Mouse (Mus musculus) ES-E14 (cell line): Measurements from ENCODE around the gene Bcl2l1. TPM values are rescaled to one million over a fixed set of nuclear protein-coding genes. Genes with fewer than 3 reads are reported as not detected.

Experiments
- DNase-seq: peaks from one replicate; pipeline ENCODE4 v3.0.0-alpha.2; 2013; ENCODE audit warnings: low read depth, low spot score
- H3K27ac ChIP-seq: 2 replicates; pipeline ENCODE4 v1.5.1; 2012; ENCODE audit warnings: low read depth, mild to moderate bottlenecking, low read length, moderate library complexity, mixed read lengths; ENCODE audit not compliant: poor library complexity, insufficient read depth, severe bottlenecking
- H3K36me3 ChIP-seq: 2 replicates; pipeline ENCODE4 v1.6.1; 2012; ENCODE audit warnings: mild to moderate bottlenecking, low read length, moderate library complexity, mixed read lengths; ENCODE audit not compliant: control insufficient read depth, poor library complexity, insufficient read depth, severe bottlenecking
- H3K4me1 ChIP-seq, 2 experiments: fragments of 150-350 bp in 1 of 2; sonication (generic) in 1 of 2; 2 replicates each; pipeline ENCODE4 v1.6.1; 2012; ENCODE audit warnings: low read length in 2 of 2, mild to moderate bottlenecking in 1 of 2, mixed read lengths in 1 of 2; ENCODE audit not compliant: control insufficient read depth in 2 of 2, insufficient read depth in 2 of 2, poor library complexity in 1 of 2
- H3K4me3 ChIP-seq, 2 experiments: fragments of 150-350 bp in 1 of 2; sonication (generic) in 1 of 2; 2 replicates each; pipeline ENCODE4 v1.5.1; 2012; ENCODE audit warnings: low read length in 2 of 2, low read depth in 1 of 2, mild to moderate bottlenecking in 1 of 2, mixed read lengths in 1 of 2; ENCODE audit not compliant: insufficient read depth in 1 of 2, poor library complexity in 1 of 2, severe bottlenecking in 1 of 2
- H3K9ac ChIP-seq: 2 replicates; pipeline ENCODE4 v1.6.1; 2012; ENCODE audit warnings: low read depth, mild to moderate bottlenecking, low read length, mixed read lengths; ENCODE audit not compliant: poor library complexity, insufficient read depth, severe bottlenecking
- H3K9me3 ChIP-seq: fragments of 150-350 bp; sonication (generic); 2 replicates; pipeline ENCODE4 v1.6.1; 2012; ENCODE audit warnings: low read depth, mild to moderate bottlenecking, low read length; ENCODE audit not compliant: control insufficient read depth, insufficient read depth
- CHD2 ChIP-seq: IDR thresholded peaks from 2 replicates; pipeline ENCODE4 v1.6.1; 2014; ENCODE audit warnings: mild to moderate bottlenecking, low read depth, low read length, inconsistent platforms
- HCFC1 ChIP-seq: IDR thresholded peaks from 2 replicates; pipeline ENCODE4 v1.6.1; 2012; ENCODE audit warnings: low read length, inconsistent platforms, borderline replicate concordance; ENCODE audit not compliant: insufficient read depth
- MAFK ChIP-seq: IDR thresholded peaks from 2 replicates; pipeline ENCODE4 v1.6.1; 2014; ENCODE audit warnings: mild to moderate bottlenecking, low read depth, low read length, inconsistent platforms; ENCODE audit not compliant: insufficient read depth
- ZC3H11A ChIP-seq: IDR thresholded peaks from 2 replicates; pipeline ENCODE4 v1.6.1; 2012; ENCODE audit warnings: low read depth, mild to moderate bottlenecking, inconsistent platforms, low read length, borderline replicate concordance
- ZNF384 ChIP-seq: IDR thresholded peaks from 2 replicates; pipeline ENCODE4 v1.6.1; 2012; ENCODE audit warnings: low read depth, low read length, inconsistent platforms
- in situ Hi-C, 2 experiments: fragments of 600-800 bp; cut with MboI; formaldehyde crosslinking; loops; one replicate each; pipeline ENCODE4 v1.15.1; 2025; ENCODE audit warnings: low sequenced_read_pairs in 2 of 2, inconsistent platforms in 1 of 2; ENCODE audit not compliant: unreplicated experiment in 2 of 2
- total RNA-seq: library from RNA; depleted of rRNA; stranded (reverse); fragments of 300-350 nt; gene quantifications from 2 replicates; pipeline ENCODE4 v1.2.3, GENCODE M21; 2012

Bcl2l1 gene
- total RNA-seq, 1 experiment: 34.9 TPM

DNA sequence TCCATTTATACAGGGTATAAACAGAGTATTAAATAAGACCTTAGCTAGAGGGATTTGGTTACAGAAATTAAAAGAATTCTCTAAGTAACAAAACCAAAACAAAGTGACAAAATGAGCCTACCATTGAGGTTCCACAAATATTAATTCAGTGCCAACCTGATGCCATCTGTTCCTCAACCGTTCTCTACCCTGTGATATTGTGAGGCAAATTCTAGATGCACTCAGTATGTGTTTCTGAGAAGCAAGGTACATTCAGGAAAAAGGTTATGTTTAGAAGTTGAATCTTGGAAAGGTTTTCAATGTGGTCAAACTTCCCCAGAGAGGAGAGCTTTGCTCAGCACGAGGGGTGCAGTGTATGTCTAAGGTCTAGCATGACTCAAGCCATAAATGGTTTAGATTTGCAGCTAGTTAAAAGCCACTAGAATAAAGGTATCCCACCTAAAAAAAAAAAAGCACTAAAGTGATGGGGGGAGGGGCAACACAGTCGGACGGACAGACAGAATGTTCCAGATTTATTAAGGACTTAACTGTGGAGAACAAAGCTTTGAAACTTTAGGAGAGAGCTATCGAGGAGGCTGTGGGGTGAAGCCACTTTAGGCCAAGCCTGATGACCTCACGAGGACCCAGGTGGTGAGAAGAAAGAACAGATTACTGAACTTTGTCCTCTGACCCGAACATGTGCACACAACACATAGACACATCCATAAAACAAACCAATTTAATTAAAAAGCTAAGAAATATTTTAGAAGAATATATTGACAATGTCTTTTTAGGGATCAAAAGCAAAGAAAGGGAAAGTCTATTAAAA is 31.4 kb downstream of the Bcl2l1 start:
- in situ Hi-C loops: no loop called here
- no peak for DNase-seq
- H3K36me3 ChIP-seq: no peaks in the 10 kb centered on the region
- H3K9me3 ChIP-seq: no peaks in the 10 kb centered on the region
- no peak overlapping the region for H3K9ac ChIP-seq
- H3K4me1 ChIP-seq: peaks cover 11 to 15% of the 10 kb centered on the region in 2 experiments
- H3K27ac ChIP-seq: no peak overlapping the region
- H3K4me3 ChIP-seq: no peak overlapping the region
- no peak for TF ChIP-seq CHD2
- no peak for TF ChIP-seq ZC3H11A
- TF ChIP-seq MAFK: no peak
- no peak for TF ChIP-seq ZNF384
- TF ChIP-seq HCFC1: no peak

DNA sequence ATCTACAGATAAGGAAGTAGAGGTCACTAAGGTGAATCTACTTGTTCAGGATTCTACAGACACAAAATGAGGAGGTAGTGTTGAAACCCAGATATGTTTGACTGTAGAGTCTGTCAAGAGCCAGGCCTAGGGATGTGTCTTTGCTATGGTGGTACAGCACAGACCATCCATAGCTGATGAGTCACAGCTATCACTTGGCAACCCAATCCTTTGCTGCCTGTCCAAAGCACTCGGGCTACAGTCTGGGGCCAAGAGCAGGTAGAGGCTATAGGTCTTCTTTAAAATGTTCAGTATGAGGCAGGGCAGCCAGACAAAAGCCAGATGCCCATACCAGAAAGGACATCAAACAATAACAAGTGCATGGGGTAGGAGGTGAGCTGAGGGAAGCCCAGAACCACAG is 33.9 kb downstream of the Bcl2l1 start:
- H3K36me3 ChIP-seq: no peaks in the 10 kb centered on the region
- H3K27ac ChIP-seq: no peak overlapping the region
- TF ChIP-seq ZC3H11A (no peak), MAFK (no peak), ZNF384 (no peak), HCFC1 (no peak)
- DNase-seq: no peak
- no peaks in the 10 kb centered on the region for H3K9me3 ChIP-seq
- H3K9ac ChIP-seq: no peak overlapping the region
- H3K4me3 ChIP-seq: no peak overlapping the region
- in situ Hi-C loops: no loop called here
- H3K4me1 ChIP-seq: peaks cover 3 to 11% of the 10 kb centered on the region in 2 experiments; a peak in 2 of 4 replicates

DNA sequence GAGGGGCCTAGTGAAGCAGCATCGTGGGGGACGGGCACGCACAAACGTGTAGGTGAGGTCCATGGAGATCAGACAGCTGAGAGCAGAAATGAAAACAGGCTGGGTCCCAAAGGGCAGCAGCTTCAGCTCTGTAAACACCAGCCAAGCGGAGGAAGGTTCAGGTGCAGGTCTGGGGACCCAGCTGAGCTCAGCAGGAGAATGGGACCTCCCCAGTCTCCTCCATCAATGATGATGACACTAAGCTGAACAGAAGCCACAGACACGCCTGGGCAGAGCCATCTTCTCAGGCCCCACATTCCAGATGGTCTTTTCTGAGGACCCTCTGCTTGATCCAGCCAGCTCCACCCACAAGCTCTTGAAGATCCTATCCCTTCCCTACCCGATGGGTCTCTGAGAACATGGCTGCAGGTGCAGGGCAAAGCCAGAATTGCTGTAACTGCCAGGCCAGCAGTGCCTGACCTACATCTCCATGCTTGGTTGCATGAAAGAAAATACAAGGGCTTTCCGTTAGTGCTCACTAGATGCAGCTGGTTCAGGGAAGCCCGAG is 37.2 kb downstream of the Bcl2l1 start:
- TF ChIP-seq CHD2: no peak
- TF ChIP-seq ZC3H11A: no peak
- no peak for TF ChIP-seq MAFK
- TF ChIP-seq HCFC1: no peak
- TF ChIP-seq ZNF384: no peak
- no peaks in the 10 kb centered on the region for H3K9me3 ChIP-seq
- no peak overlapping the region for H3K9ac ChIP-seq
- no peak overlapping the region for H3K4me3 ChIP-seq
- DNase-seq: no peak
- no peak overlapping the region for H3K27ac ChIP-seq
- in situ Hi-C loops: no loop called here
- H3K36me3 ChIP-seq: no peaks in the 10 kb centered on the region; the same call in 1 of the 2 replicates
- H3K4me1 ChIP-seq: peaks cover 0 to 11% of the 10 kb centered on the region in 2 experiments; a peak in 1 of 4 replicates

DNA sequence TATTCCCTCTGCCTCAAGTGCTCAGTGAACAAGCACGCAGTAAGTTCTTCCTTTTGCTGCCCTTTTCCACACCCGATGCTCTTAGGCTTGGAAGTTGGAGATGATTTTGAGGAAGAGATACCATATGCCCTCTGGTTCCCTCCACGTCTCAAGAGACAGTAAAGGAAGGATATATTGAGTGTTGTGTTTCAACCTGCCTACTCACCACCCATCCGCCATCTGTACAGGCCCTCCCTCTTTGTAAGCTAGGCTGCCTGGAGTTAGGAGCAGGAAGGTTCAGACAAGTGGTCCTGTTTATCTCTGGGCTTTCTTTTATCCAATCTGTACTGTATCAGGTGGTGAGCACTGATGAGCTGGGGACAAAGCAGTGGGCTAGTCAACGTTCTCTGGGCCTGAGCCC is 38.1 kb downstream of the Bcl2l1 start:
- in situ Hi-C loops: no loop called here
- H3K4me3 ChIP-seq: no peak overlapping the region
- no peaks in the 10 kb centered on the region; the same call in 1 of the 2 replicates for H3K36me3 ChIP-seq
- no peak for TF ChIP-seq CHD2
- no peak for TF ChIP-seq HCFC1
- TF ChIP-seq MAFK: no peak
- no peak for TF ChIP-seq ZNF384
- no peak for TF ChIP-seq ZC3H11A
- H3K9me3 ChIP-seq: no peaks in the 10 kb centered on the region; the same call in 1 of the 2 replicates
- peaks cover 0 to 11% of the 10 kb centered on the region in 2 experiments; a peak in 1 of 4 replicates for H3K4me1 ChIP-seq
- no peak for DNase-seq
- H3K27ac ChIP-seq: no peak overlapping the region; the same call in 1 of the 2 replicates
- H3K9ac ChIP-seq: no peak overlapping the region
